Mouse (Mus musculus) hindbrain, embryonic 11.5 days (tissue): ENCODE results near the gene Fbxl17. TPM values are rescaled to one million over a fixed set of nuclear protein-coding genes. Genes with fewer than 3 reads are reported as not detected.

Experiments used
- ATAC-seq: fragments of 200-750 bp; cut with Nextera tagmentation; 2 replicates; pipeline ENCODE4 v1.8.0; 2017; ENCODE audit warnings: mild to moderate bottlenecking, moderate TSS enrichment, moderate library complexity; ENCODE audit not compliant: low FRiP score
- DNase-seq: peaks from one replicate; pipeline ENCODE4 v3.0.0-alpha.2; 2015; ENCODE audit warnings: low spot score
- H3K27ac ChIP-seq: fragments of 300-500 bp; sonication (generic); 2 replicates; pipeline ENCODE4 v1.5.1; 2014; ENCODE audit warnings: mild to moderate bottlenecking, low read depth, low read length
- H3K27me3 ChIP-seq: fragments of 300-500 bp; sonication (generic); 2 replicates; pipeline ENCODE4 v1.6.1; 2014; ENCODE audit warnings: mild to moderate bottlenecking, low read length, moderate library complexity, mixed read lengths; ENCODE audit not compliant: control insufficient read depth, insufficient read depth
- H3K36me3 ChIP-seq: fragments of 300-500 bp; sonication (generic); 2 replicates; pipeline ENCODE4 v1.6.1; 2014; ENCODE audit warnings: mild to moderate bottlenecking, low read length, moderate library complexity, mixed read lengths; ENCODE audit not compliant: control insufficient read depth, insufficient read depth
- H3K4me1 ChIP-seq: fragments of 300-500 bp; sonication (generic); replicated peaks from 2 replicates; pipeline ENCODE4 v1.6.1; 2014; ENCODE audit warnings: low read length, mixed read lengths; ENCODE audit not compliant: control insufficient read depth, insufficient read depth
- H3K4me2 ChIP-seq: fragments of 300-500 bp; sonication (generic); replicated peaks from 2 replicates; pipeline ENCODE4 v1.6.1; 2014; ENCODE audit warnings: mild to moderate bottlenecking, low read depth, low read length
- H3K4me3 ChIP-seq: fragments of 300-500 bp; sonication (generic); 2 replicates; pipeline ENCODE4 v1.5.1; 2014; ENCODE audit warnings: low read depth, low read length
- H3K9ac ChIP-seq: fragments of 300-500 bp; sonication (generic); 2 replicates; pipeline ENCODE4 v1.6.1; 2014; ENCODE audit warnings: low read depth, low read length
- H3K9me3 ChIP-seq: fragments of 300-500 bp; sonication (generic); 2 replicates; pipeline ENCODE4 v1.6.1; 2016; ENCODE audit warnings: low read length; ENCODE audit not compliant: control insufficient read depth
- WGBS: fragments of 180-500 bp; shearing (Covaris S2); extraction: QIAGEN DNeasy Blood & Tissue Kit; methylation state at CpG from one replicate; pipeline ENCODE4 v1.1.7; 2014; 5-methylcytosine and 5-hydroxymethylcytosine counted together
- polyA plus RNA-seq: library from polyadenylated mRNA; unstranded; fragments of >200 nt; fragmentation: Nextera tagmentation; extraction: Ambion mirVana; gene quantifications from 2 replicates; pipeline ENCODE4 v1.2.1, GENCODE M21; 2014

Gene Fbxl17
- polyA plus RNA-seq = 9.1 and 9.7 TPM in 2 replicates

GRCm38 (mm10) chr17:63499636-63500155 is at the start of gene Fbxl17:
Gene Fbxl17 (minus strand): TSS chr17:63500017.
- DNase-seq (peak; percentile 77), ATAC-seq (peak; percentile 78)
- Histone ChIP-seq H3K9ac (peak within 1 kb of the TSS; percentile 98), H3K9me3 (no peaks in the 10 kb centered on the region), H3K36me3 (no peaks in the 10 kb centered on the region), H3K4me3 (peak within 1 kb of the TSS; percentile 87), H3K27me3 (no peaks in the 10 kb centered on the region), H3K4me2 (peak within 1 kb of the TSS; percentile 62), H3K4me1 (no peaks in the 10 kb centered on the region), H3K27ac (peak within 1 kb of the TSS; percentile 98)
- 1% methylated on average over 61 of the region's 80 CpGs for WGBS

GRCm38 (mm10) chr17:63547465-63547864 is 47.6 kb upstream of the Fbxl17 start:
- H3K9me3 ChIP-seq = no peaks in the 10 kb centered on the region
- WGBS = 84% methylated on average over 4 of the region's 4 CpGs
- no peak overlapping the region for H3K4me3 ChIP-seq
- H3K9ac ChIP-seq = no peak overlapping the region
- DNase-seq = peak; percentile 27
- H3K27me3 ChIP-seq = no peaks in the 10 kb centered on the region
- no peak overlapping the region for H3K4me2 ChIP-seq
- H3K4me1 ChIP-seq = no peaks in the 10 kb centered on the region
- H3K27ac ChIP-seq = no peak overlapping the region
- no peaks in the 10 kb centered on the region for H3K36me3 ChIP-seq
- no peak for ATAC-seq

- 94% methylated on average over 17 of the region's 17 CpGs for WGBS
- Histone ChIP-seq H3K27ac (no peak overlapping the region), H3K9me3 (no peaks in the 10 kb centered on the region), H3K27me3 (no peaks in the 10 kb centered on the region), H3K4me3 (no peak overlapping the region), H3K4me2 (no peak overlapping the region), H3K4me1 (no peaks in the 10 kb centered on the region), H3K36me3 (no peaks in the 10 kb centered on the region), H3K9ac (no peak overlapping the region)
- no peak for ATAC-seq
- DNase-seq = no peak
Measured at GRCm38 (mm10) chr17:63534576-63535265, 34.9 kb upstream of the Fbxl17 start.

- Histone ChIP-seq H3K9me3 (no peaks in the 10 kb centered on the region), H3K4me1 (no peaks in the 10 kb centered on the region), H3K4me3 (no peak overlapping the region), H3K36me3 (no peaks in the 10 kb centered on the region), H3K9ac (no peak overlapping the region), H3K27me3 (no peaks in the 10 kb centered on the region), H3K4me2 (no peak overlapping the region), H3K27ac (no peak overlapping the region)
- no peak for ATAC-seq
- no peak for DNase-seq
- 32% methylated on average over 6 of the region's 6 CpGs for WGBS
Measured at GRCm38 (mm10) chr17:63533074-63533836, 33.4 kb upstream of the Fbxl17 start.

DNA sequence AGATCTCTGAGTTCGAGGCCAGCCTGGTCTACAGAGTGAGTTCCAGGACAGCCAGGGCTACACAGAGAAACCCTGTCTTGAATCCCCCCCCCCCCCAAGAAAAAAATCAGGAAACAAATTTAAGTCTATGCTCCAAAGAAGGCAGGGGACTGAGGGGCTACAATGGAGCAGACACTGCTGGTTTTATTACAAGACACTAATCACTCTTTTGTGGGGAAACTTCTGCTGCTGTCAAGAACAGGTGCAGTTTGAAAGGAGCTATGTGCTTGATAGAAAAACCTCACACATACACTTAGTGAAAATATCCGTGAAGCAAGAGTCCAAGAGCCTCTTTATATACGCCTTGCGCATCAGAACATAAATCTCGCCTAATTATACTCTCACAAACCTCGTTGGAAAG is 29.7 kb upstream of the Fbxl17 start:
- Histone ChIP-seq H3K4me1 (no peaks in the 10 kb centered on the region), H3K4me3 (no peak overlapping the region), H3K4me2 (no peak overlapping the region), H3K36me3 (no peaks in the 10 kb centered on the region), H3K27me3 (no peaks in the 10 kb centered on the region), H3K9me3 (no peaks in the 10 kb centered on the region), H3K9ac (no peak overlapping the region), H3K27ac (no peak overlapping the region)
- DNase-seq (no peak), ATAC-seq (no peak)
- 79% methylated on average over 6 of the region's 6 CpGs for WGBS

GRCm38 (mm10) chr17:63520691-63521090 is 20.9 kb upstream of the Fbxl17 start:
- Histone ChIP-seq H3K27ac (no peak overlapping the region), H3K9ac (no peak overlapping the region), H3K4me1 (no peaks in the 10 kb centered on the region), H3K9me3 (no peaks in the 10 kb centered on the region), H3K4me3 (no peak overlapping the region), H3K4me2 (no peak overlapping the region), H3K27me3 (no peaks in the 10 kb centered on the region), H3K36me3 (no peaks in the 10 kb centered on the region)
- ATAC-seq (no peak), DNase-seq (no peak)
- 96% methylated on average over 2 of the region's 2 CpGs for WGBS

DNA sequence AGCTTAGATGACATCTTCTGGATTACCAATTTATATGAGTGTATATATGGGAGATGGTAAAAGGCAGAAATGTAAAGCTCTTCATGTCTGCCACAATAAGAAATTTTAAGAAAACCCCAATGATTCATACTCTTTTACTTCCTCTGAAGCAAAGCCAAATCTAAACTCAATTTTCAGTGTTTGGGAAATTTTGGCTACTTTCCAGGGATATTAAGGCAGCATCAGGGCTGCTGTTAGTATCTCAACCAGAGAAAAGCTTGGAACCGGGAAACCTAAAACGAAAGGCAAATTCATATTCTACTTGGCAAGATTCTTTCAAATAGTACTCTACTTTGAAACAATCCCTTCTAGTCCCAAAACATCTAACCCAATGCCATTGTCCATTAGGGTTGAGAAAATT is 10.6 kb upstream of the Fbxl17 start:
- ATAC-seq (no peak), DNase-seq (no peak)
- Histone ChIP-seq H3K9ac (no peak overlapping the region), H3K4me3 (no peak overlapping the region), H3K4me2 (no peak overlapping the region), H3K27ac (no peak overlapping the region), H3K27me3 (no peaks in the 10 kb centered on the region), H3K4me1 (no peaks in the 10 kb centered on the region), H3K36me3 (no peaks in the 10 kb centered on the region), H3K9me3 (no peaks in the 10 kb centered on the region)
- 96% methylated on average over 2 of the region's 2 CpGs for WGBS

DNA sequence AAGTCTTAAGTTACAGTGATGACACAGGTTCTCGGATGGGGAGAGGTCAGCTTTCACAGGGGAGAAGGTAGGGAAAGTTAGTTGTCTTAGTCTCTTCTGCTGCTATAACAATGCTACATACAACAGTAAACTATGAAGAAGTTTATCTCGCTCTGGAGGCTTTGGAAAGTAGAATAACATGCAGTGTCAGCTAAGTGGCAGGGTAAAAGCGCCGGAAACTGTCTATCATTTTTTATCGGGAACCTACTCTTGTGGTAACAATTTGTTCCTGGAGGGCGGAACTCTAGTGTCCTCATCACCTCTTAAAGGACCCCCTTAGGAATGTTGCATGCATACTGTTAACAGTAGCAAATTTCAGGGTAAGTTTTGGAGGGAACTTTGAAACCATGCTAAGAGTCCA is 1.3 kb upstream of the Fbxl17 start:
- Histone ChIP-seq H3K4me1 (no peaks in the 10 kb centered on the region), H3K9ac (no peak overlapping the region), H3K27ac (no peak overlapping the region), H3K36me3 (no peaks in the 10 kb centered on the region), H3K4me3 (no peak overlapping the region), H3K9me3 (no peaks in the 10 kb centered on the region), H3K4me2 (peak overlapping the region; percentile 62; the same call in 1 of the 2 replicates), H3K27me3 (no peaks in the 10 kb centered on the region)
- 90% methylated on average over 6 of the region's 6 CpGs for WGBS
- DNase-seq (no peak), ATAC-seq (no peak)
